Mouse (Mus musculus) thymus, postnatal 25 days (tissue): ENCODE data around the gene Cpox.

ENCODE experiments used
- DNase-seq: peaks from one replicate; pipeline ENCODE4 v3.0.0; 2022

Gene Cpox

DNA sequence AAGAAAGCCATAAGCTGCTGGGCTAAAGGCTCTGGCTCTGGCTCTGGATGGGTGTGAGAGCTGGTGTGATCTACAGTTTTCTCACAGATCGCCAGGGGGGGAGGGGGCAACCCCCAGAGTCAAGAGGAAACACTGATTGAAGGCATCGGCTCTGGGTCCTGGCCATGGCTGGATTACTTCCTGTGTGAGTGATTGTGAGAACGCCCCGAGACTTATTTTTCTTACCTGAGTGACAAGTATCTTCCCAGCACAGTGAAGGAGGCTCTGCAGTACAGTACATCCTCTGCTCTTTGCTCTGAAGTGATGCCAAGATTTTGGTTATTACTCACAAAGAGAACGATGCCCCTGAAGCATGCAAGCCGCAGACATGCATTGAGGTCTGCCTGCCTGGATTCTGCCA is 31.7 kb downstream of the Cpox start:
- DNase-seq, result no peak

DNA sequence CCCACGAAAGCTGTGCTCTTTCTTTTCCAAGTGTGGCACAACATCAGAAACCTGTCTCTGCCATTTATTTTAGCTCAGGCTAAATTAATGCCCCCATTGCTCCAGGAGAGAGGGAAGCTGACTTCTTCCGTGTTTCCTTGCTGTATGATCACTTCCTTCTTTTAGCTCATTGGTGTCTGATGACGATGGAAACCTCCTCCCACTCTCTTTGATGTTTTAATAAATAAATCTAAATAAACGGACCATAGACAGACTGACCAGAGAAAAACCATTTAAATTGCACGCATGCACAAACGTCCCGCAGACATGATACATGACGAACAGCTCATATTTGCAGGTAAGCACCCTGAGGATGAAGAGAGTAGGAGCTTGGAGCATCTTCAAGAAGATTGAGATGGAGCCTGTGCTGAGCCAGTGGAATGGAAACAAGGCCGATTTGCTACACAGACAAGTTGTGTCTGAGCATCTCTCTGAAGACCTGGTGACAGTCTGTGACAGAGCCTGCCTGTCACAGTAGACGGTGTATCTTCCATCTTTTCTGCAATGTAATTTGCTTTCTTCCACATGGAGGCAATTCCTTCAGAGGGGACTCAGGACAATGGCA is 32.3 kb downstream of the Cpox start:
- DNase-seq, result no peak

- no peak for DNase-seq
These were observed 33.5 kb downstream of the Cpox start for GRCm38 (mm10) chr16:58703382-58704124.

GRCm38 (mm10) chr16:58704999-58705398 is 34.9 kb downstream of the Cpox start:
- DNase-seq, result no peak

DNA sequence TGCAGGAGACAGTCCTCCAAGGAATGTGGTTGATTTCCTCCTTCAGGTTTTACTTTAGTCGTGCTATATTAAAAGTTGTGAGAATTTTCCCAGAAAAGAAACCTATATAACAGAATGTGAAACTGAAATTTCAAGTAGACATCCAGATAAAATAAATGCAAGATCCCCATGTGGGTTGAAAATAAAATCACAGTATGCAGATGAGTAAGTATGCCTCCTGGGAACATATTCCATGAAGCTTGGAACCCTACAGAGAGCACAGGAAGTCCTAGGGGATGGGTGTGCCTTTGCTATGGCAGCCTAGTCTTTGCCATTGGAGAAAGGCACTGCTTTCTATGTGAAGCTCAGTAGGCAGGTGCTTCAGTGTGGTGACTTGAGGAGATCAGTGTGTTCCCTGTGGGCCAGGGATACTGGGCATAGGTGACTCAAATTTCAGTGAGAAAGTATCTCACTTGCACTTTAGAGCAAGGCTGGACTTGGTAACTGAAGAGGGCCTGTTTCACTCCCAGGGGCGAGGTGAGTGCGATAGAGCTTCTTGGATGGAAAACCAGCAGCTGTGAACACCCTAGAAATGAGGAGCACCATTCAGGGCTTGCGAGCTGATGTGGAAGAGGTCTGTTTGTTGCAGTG is 37.3 kb downstream of the Cpox start:
- no peak for DNase-seq

DNA sequence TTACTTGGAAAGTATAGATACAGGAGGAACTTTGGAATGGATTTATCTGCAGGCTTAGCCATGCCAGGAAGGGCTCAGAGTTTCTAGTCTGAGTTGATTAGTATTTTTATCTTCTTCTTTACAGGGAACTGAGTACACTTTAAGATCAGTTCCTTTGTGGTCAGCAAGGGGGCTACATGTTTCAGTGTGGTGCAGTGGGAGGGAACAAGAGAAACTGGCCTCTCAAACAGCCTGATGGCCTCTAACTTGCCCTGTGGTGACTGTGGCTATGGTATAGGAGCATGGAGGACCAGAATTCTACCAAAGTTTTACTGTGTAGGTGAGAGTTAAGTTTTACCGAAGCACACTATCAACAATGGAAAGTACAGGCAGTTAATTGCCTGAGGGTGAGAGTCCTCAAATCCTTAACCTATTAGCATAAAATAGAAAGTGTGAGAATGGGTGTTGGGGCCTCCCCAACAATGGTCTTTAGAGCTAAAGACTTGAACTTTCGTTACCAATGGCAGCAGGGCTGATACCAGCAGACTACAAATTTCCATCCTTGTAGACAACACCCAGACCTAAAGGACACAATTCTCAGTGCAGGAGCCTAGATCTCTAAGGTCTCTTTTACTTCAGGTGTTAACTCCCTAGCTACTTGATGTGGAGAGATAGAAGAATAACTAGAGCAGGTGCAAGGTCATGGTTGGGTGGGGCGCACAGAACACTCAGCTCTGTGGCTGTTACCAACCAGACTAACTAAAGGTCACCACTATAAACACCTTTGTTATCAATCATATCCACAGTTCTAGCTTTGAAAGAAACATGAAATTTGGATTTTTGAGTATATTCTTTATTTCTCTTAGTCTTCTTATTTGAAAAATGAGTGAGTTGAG is 38.7 kb downstream of the Cpox start:
- DNase-seq, result no peak

- DNase-seq, result no peak
These were observed 39.4 kb downstream of the Cpox start for GRCm38 (mm10) chr16:58709536-58709935.

GRCm38 (mm10) chr16:58712221-58712620 is 42.1 kb downstream of the Cpox start:
- no peak for DNase-seq

- DNase-seq, result no peak
These were observed 43.0 kb downstream of the Cpox start for GRCm38 (mm10) chr16:58713128-58713527.

DNA sequence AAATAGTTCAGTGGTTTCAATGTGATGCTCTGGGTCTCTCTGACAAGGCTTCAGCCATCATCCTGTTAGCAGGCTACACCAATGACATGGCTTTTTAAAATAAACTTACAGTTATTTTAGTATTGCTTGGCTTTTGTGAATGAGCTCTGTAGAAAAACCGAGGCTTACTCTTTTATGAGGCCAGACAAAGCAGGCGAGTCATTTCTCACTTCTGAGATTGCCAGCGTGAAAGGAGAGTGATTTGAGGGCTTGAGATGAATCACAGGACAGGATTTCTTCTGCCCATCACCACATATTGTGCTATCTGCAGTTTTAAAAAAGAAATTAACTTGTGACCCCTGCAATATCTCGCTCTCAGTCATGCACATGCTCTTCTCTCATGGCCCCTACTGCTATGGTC is 44.9 kb downstream of the Cpox start:
- DNase-seq, result no peak

- no peak for DNase-seq
These were observed 48.6 kb downstream of the Cpox start, which contains the start of gene Gpr15 for GRCm38 (mm10) chr16:58718666-58719120. TSS of gene Gpr15 (minus strand) at chr16:58719070.

- no peak for DNase-seq
These were observed 52.2 kb downstream of the Cpox start for GRCm38 (mm10) chr16:58722292-58722691.

DNA sequence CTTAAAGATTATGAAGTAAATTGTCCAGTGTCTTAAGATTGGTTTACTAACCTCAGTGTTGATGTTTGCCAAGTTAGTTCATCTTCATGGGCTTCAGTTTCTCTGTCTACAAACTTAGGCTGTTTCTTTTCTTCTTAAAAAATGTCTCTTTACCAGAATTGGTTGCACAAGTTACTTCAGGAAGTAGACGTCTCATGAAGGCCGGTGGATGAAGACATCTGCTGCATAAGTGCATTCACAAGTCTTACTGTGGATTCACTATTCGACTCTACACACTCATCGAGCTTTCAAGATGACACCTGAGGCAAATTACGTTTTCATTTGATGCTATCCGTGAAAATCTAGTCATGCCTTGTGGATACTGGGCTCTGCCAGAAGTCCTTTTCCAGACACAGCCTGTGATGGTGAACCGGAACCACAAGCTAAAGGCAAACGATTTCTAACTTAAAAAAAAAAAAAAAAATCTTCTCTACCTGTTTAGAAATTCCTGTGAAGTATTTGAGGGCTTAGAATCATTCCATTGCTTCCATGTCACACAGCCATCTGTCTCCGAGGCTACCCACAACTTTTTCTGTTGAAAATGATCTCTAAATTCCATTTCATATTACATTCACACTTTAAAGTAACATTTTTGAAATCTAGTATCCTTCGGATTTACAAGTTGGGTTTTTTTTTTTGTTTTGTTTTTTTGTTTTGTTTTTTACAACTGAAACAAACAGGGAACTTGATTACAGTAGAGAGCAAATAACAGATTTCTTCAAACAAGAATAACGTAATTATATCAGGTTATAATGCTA is 56.8 kb downstream of the Cpox start:
- DNase-seq, result no peak

GRCm38 (mm10) chr16:58727477-58728131 is 57.5 kb downstream of the Cpox start, which contains the start of gene Cldnd1:
TSS of gene Cldnd1 (plus strand) at chr16:58727910.
- peak; percentile 94 for DNase-seq

GRCm38 (mm10) chr16:58728176-58728671 is 58.1 kb downstream of the Cpox start:
- no peak for DNase-seq

- DNase-seq, result no peak
These were observed 68.1 kb downstream of the Cpox start for GRCm38 (mm10) chr16:58738205-58738604.

DNA sequence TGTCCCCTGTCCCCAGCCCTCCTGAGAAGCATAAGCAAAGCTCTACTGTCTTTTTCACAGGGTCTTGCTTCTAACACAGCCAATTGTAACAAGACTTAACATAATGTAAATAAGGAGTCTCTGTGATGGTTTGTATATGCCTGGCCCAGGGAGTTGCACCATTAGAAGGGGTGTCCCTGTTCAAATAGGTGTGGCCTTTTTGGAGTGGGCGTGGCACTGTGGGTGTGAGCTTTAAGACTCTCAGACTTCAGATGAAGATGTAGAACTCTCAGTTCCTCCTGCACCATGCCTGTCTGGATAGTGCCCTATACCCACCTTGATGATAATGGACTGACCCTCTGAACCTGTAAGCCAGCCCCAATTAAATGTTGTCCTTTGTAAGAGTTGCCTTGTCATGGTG is 68.7 kb downstream of the Cpox start:
- DNase-seq, result no peak

DNA sequence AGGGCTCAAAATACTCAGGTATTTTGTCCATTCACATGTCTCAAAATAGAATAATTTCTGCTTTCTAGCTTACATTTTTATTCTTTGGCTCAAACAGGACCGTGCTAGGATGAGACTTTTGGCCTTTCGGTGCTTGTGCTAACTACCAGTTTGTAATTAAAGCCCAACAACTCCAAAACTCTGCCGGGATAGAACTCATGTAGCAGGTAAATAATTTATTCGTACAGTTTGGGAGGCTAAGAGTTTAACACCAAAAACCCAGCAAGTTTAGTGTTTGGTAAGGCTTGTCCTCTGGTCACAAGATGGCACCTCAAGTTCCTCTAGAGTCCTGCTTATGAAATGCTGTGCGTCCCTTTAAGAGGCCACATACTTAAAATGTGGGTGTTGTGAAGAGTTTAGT is 70.7 kb downstream of the Cpox start:
- no peak for DNase-seq

- no peak for DNase-seq
These were observed 76.6 kb downstream of the Cpox start for GRCm38 (mm10) chr16:58746715-58747114.

DNA sequence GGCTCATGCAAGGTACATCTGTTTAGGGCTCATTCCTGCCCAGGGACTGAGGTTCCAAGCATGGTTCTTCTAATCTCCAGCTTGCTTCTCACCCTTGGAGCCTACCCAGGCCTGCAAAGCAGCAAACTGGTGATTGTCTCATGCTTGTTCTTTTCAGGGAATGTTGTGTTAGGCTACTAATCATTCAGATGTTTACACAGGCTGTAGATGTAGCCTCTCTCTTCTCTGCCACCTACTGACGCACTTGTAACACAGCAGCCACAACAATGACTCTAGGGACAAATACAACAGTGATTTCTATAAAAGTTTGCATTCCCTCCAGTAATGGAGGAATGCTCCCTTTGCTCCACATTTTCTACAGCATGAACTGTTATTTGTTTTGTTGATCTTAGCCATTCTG is 81.2 kb downstream of the Cpox start:
- DNase-seq, result no peak

GRCm38 (mm10) chr16:58756191-58756590 is 86.1 kb downstream of the Cpox start:
- DNase-seq, result no peak
